Mouse (Mus musculus) thymus, postnatal 10 days (tissue): Measurements from ENCODE around the gene Cpvl.

Experiments used
- DNase-seq, 2 experiments: peaks; one replicate each; pipeline ENCODE4 v3.0.0; 2021; ENCODE audit warnings: low spot score in 2 of 2

Cpvl gene

DNA sequence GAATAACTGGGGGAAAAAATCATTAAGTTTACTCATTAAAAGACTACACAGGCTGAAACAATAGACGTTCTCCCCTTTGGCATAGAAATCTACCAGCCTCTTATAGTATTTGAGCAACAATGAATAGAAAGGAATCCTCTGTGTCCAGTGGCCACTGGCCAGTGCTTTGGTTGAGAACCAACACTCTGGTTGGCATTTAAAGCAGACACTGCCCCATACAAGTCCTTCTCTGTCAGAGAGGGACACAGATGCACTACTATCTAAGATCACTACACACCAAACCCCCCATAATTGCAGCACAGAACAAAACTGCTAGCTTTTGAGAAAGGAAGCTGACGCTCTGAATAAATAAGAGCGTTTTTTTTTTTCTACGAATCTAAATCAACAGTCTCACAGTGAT lies 93.5 kb downstream of the Cpvl start:
- no peak for DNase-seq

DNA sequence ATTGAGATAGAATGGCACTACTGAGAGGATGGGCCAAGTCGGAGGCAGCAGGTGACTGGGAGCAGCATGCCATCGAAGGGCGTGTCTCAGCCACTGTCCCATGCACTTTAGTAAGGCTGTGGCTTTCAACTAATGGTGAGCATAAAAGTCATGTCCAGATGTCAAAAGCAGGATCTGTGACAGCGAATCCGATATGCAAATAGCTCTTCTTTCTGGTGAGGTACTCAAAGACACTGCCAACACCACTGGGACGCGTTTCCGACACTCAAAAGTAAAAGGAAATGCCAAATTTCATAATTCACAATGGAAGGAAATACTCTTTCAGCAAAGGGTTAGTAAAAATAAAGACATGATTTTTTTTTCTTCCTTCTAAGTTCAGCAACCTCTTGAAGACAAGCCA lies 94.0 kb downstream of the Cpvl start:
- DNase-seq, result no peak

DNA sequence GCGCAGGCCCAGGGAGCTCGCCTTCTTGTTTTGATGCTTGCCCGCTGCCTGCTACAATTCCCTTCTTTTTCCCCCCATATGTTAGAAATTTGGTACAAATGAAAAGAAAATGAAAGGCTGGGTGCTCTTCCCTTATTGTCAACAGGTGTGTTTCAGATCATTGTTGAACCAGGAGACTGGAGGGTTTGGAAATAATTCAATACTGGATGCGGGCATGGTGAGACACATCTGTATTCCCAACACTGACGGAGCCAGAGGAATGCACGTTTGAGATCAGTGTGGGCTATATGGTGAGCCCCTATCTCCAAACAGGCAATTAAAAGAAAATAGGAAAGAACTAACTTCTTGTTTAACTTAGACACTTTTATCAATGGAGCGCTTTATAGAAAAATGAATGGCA lies 95.1 kb downstream of the Cpvl start:
- DNase-seq, result no peak

DNA sequence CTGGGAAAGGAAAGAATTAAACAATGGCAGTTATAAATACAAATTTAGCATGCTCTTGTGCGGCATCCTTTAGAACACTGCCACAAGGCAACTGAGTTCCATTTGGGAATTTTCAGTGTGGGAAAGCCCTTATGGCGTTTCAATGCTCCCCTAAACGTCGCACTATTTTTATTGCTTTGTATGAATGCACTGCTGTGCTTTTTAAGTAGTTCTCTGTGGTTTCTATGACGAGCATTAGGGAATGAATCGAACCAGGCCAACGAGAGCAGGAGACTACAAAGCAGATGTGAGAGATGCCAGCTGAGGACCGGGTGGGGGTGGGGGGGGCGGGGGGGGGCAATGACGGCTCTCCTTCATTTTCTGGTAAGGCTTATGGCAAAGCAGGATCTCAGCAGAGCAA lies 96.8 kb downstream of the Cpvl start:
- no peak for DNase-seq

DNA sequence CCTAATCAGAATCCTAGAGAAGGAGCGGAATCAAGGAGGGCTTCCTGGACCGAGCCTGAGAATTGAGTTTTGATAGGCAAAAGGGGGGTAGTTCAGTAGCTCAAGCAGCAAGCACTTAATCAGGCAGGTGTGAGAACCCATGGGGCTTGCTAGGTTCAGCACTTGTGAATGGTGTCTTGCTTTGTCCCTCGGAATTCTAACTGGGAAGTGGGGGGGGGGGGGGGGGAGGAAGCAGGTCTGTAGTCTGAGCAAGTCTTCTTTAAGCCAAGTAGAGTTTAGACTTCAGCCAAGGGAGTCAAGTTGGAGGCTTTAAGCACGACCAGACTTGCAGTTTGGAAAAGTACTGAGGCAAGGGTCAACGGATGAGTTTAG lies 97.2 kb downstream of the Cpvl start:
- DNase-seq, result no peak

DNA sequence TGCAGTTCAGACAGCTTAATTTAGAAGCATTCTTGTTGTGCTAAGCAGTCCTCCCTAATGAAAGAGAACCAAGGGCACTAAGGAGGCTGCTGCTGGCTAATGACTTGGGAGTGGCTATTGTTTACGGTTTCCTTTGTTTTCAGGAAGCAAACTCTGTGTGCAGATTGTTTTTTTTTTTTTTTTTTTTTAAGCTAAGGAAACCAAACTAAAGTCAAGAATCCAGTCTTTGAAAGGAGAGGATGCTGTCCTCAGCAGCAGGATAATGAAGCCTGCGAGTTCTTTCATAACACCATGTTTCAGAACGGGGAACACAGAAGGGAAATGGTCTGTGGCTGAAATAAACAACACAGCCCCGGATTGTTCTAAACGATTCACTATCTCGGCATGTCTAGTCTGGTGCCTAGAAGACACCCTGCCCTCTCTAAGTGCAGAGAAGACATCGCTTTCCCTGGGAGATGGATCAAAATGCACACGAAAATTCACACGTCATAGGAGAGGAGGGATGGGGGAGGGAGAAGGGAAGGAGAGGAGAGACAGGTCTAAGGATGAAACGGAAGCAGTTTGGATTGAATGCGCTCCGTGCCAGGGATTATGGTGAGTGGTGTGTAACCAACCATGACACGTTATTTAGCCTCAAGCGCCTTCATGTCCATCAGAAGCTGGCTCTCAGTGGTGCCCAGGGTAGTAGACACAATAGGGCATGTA lies 97.8 kb downstream of the Cpvl start:
- DNase-seq, result no peak

- DNase-seq, result no peak
Observed at GRCm38 (mm10) chr6:53879567-53879966, 98.9 kb downstream of the Cpvl start.

DNA sequence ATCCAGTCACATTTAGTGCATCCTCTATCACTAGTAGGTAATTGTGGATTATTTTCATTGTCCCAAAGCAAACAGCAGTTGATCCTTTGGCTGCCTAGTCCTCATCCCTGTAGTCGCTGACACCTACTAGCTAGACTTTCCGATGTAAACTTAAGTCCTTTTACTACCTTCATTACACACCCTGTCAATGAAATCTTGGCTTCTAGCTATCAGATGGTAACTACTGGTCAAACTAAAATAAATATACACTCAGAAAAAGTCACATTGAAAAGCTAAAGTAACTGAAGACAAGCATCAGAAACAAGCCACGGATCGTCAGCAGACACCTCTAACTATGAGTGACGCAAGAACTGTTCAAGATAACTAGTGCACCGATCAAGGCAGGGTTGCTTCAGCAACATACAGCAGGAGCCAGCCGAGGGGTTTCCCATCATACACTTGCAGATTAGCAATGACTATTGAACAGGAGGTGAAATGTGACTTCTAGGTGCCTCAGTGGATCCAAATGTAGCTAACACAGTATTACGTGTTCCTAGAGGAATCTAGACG lies 103.5 kb downstream of the Cpvl start:
- DNase-seq, result no peak

GRCm38 (mm10) chr6:53871903-53872302 lies 106.6 kb downstream of the Cpvl start:
- no peak for DNase-seq

- DNase-seq, result no peak
Observed at GRCm38 (mm10) chr6:53863011-53863410, 115.5 kb downstream of the Cpvl start.

DNA sequence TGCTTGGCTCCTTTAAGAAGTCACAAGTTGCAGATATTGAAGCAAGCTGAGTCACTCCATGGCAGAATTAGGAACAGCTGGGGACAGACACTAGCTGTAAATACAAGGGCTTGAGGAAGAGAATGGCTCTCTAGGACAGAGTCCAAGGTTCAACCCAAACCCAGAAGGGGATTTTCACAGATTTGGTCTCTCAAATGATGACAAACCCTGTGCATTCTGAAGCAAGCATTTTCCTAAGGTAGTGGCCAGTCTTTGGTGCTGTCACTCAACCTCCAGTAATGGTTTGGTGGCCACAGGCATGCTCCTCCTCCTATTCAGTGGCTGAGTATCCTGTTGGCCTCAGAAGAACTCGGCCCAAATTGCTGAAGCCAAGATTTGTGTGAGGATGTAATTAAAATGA lies 119.4 kb downstream of the Cpvl start:
- no peak for DNase-seq

- DNase-seq, result no peak
Observed at GRCm38 (mm10) chr6:53857822-53858221, 120.6 kb downstream of the Cpvl start.

DNA sequence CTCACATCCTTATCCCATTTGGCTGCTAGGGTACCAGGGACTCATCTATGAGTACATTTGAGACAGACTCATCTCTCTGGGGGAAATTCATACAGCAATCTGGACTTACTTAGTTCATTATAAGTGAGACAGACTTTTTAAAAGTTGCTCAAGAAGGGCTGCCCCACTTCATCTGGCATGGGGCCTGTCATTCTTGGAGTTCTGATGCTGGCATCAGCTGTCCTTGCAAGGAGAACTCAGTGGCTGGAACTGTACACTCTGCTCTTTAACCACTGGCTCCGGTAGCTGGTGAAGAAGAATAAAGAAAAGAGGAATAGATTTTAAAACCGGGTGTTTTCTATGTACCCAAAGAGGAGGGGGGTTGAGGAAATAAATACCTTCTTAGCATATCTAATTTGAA lies 121.7 kb downstream of the Cpvl start:
- DNase-seq, result no peak

DNA sequence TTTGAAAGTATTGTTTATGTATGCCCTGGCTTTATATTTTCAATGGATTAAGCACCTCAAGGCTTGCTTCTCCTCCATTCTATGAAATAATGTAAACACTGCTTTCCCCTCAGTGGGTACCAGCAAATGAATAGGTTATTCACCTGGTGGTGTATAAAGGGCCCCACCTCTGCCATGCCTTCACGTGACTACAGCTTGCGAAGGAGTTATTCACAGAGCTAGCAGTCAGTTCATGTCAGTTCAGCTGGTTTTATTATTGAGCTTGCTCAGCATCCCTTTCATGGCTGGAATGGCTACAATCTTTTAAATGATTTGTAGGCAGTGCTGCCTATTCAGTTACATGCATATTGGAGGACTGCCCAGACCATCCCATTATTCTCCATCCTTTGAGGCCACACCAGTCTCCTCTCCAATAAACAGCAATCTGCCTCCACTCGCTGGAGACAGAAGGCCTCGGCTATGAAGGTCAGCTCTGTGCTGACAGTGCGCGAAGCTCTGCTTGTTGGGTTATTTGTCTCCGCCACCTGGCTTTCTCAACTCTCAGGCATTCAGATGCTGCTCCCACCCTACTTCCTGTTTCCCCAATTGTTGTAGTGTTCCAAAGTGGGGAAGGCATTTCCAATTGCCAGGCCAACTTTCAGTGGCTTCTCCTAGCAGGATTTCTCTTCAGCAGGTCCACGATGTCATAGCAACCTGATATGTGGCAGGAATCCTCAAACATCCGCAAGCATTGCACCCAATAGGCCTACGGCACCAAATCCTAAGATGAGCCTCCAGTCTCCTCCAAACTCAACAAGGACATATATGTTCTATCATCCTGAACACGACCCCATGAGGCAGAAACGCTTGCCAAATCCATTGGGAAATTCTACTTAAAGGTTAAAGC lies 123.3 kb downstream of the Cpvl start:
- no peak for DNase-seq

- DNase-seq, result no peak
Observed at GRCm38 (mm10) chr6:53854226-53854625, 124.2 kb downstream of the Cpvl start.

- DNase-seq, result no peak
Observed at GRCm38 (mm10) chr6:53853546-53853945, 124.9 kb downstream of the Cpvl start.

DNA sequence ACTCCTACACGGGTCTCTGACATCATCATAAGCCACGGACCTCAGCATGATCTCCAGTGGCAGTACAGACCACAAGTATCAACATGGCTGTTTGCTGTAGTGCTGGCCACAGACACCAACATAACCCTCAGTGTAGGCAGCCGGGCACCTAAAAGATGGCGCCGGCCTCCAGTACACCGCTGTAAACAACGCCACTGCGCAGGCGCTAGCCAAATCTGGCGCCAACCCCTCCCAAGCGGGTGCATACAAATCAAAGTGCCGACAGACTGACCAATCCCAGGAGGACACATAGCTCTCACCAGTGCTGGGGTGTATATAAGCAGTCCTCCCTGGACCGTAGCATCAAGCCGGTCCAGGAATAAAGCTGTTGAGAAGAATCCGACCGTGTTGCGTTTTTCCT lies 133.8 kb downstream of the Cpvl start:
- DNase-seq, result no peak

- no peak for DNase-seq
Observed at GRCm38 (mm10) chr6:53825213-53825612, 153.3 kb downstream of the Cpvl start.
